Mouse (Mus musculus): ENCODE data around the gene 6030452D12Rik. TPM values are rescaled to one million over a fixed set of nuclear protein-coding genes. Genes with fewer than 3 reads are reported as not detected.

The 6030452D12Rik gene
- not detected in 2 replicates for polyA plus RNA-seq (2014; fragmentation: Nextera tagmentation; extraction: Ambion mirVana)

GRCm38 (mm10) chr8:106500018-106500685, at the start of gene 6030452D12Rik:
TSS of gene 6030452D12Rik (plus strand) at chr8:106500522.
- TF ChIP-seq CTCF (IDR thresholded peaks at IDR 0.05; ENCODE audit: low read depth) = no peak
- no peak for ATAC-seq (ENCODE audit: insufficient read depth)
- H3K9me3 ChIP-seq (ENCODE audit: low read depth, low read length) = no peaks in the 10 kb centered on the region
- no peak within 1 kb of the TSS for H3K9ac ChIP-seq
- WGBS = 43% methylated on average over 8 of the region's 8 CpGs
- H3K27ac ChIP-seq (ENCODE audit: low read depth) = no peak within 1 kb of the TSS
- H3K36me3 ChIP-seq (ENCODE audit: insufficient read depth) = no peaks in the 10 kb centered on the region
- peak; percentile 45 for DNase-seq
- no peak within 1 kb of the TSS for H3K4me2 ChIP-seq
- no peak within 1 kb of the TSS for H3K4me3 ChIP-seq (ENCODE audit: low read depth, low read length)
- H3K4me1 ChIP-seq (ENCODE audit: insufficient read depth) = no peaks in the 10 kb centered on the region
- H3K27me3 ChIP-seq (ENCODE audit: insufficient read depth, low read length) = no peaks in the 10 kb centered on the region

DNA sequence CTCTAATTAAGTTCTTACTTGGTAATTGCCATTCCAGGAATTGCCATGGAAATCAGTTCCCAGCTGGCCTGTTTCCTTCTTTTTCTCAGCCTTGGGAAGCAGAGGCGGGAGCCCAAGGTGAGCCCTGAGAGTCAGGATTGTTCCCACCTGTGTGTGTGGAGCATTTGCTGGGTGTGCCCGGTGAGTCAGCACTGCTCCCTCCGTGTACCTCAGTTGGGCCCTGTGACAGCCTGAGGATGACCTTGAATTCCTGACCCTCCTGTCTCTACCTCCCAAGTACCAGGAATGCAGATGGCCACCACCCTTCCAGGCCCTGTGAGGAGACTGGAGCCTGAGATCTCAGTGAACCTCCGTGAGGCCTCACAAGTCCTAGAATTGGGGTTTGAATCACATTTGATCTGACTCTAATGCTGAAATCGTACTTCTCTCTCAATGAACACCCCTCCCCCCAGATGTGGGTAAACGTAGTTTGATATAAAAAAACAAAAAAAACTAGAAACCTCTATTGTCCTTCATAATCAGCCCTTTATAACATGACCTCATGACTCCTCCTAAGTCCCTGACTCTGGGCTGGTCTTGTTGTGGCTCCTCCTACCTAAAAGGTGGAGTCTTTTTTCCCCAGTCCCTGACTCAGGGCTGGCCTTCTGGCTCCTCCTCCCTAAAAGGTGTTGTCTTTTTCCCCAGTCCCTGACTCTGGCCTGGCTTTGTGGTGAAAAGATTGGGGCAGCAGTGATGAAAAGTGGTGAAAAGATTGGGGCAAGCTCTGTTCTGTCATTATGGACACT, 48.8 kb upstream of the 6030452D12Rik start:
- Histone ChIP-seq H3K4me3 (ENCODE audit: low read depth, low read length) (no peak overlapping the region), H3K27ac (ENCODE audit: low read depth) (no peak overlapping the region), H3K4me2 (no peak overlapping the region), H3K27me3 (ENCODE audit: insufficient read depth, low read length) (no peaks in the 10 kb centered on the region), H3K9me3 (ENCODE audit: low read depth, low read length) (no peaks in the 10 kb centered on the region), H3K9ac (no peak overlapping the region), H3K36me3 (ENCODE audit: insufficient read depth) (no peaks in the 10 kb centered on the region), H3K4me1 (ENCODE audit: insufficient read depth) (no peaks in the 10 kb centered on the region)
- ATAC-seq (ENCODE audit: insufficient read depth) (no peak), DNase-seq (no peak)
- TF ChIP-seq CTCF (IDR thresholded peaks at IDR 0.05; ENCODE audit: low read depth) = no peak
- WGBS = 64% methylated on average over 6 of the region's 6 CpGs

DNA sequence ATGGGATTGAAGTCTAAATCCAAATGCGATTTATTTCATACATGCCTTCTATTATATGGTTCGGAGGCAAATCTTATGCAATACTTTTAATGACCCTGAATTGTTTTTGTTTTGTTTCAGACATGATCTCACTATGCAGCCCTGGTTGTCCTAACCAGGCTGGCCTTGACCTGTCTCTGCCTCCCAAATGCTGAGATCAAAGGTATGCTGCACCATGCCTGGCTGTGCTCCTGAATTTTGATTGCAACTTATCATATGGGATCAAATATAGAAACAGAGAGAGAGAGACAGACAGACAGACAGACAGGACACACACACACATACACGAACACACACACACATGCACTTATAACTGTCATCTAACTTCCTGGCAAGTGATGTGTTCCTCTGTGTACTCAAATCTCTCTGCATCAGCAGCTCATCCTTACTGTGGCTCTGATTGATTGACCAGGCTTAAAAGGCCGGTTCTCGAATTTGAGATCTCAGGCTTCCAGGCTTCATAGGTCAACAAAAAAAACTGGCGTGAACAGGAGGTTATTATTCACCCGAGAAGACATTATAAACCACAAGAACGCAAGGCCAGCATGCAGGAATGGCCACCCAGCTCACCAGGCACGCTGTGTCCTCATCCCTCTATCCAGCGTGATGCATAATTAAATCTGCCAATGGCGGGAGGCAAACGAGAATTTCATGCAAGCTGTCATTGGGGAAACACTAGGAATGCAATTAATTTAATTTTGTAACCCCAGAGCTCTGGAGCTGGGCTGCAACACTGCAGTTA, 47.4 kb upstream of the 6030452D12Rik start:
- DNase-seq (no peak), ATAC-seq (ENCODE audit: insufficient read depth) (no peak)
- TF ChIP-seq CTCF (IDR thresholded peaks at IDR 0.05; ENCODE audit: low read depth) = no peak
- no peaks in the 10 kb centered on the region for H3K27me3 ChIP-seq (ENCODE audit: insufficient read depth, low read length)
- H3K4me3 ChIP-seq (ENCODE audit: low read depth, low read length) = no peak overlapping the region
- H3K9ac ChIP-seq = no peak overlapping the region
- no peak overlapping the region for H3K27ac ChIP-seq (ENCODE audit: low read depth)
- 51% methylated on average over 12 of the region's 12 CpGs for WGBS
- no peaks in the 10 kb centered on the region for H3K4me1 ChIP-seq (ENCODE audit: insufficient read depth)
- no peaks in the 10 kb centered on the region for H3K36me3 ChIP-seq (ENCODE audit: insufficient read depth)
- no peak overlapping the region for H3K4me2 ChIP-seq
- H3K9me3 ChIP-seq (ENCODE audit: low read depth, low read length) = no peaks in the 10 kb centered on the region

DNA sequence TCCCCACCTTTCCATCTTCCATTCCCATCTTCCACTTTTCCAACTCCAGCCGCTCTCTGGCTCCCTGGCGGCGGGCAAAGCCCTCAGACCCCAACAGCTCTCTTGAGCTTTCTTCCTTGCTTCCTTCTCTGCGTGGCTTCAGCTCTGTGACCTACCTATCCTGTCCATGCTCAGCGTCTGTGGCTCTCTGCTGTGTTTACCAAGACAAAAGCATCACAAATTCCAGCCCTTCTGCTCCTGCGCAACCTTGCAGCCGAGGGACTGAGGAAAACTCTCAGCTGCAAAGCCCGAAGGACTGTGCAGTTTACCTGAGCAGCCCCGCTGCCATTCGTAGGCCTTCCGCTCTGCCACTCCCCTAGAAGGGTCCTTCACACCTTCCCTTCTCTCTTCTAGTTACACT, 46.3 kb upstream of the 6030452D12Rik start:
- H3K27ac ChIP-seq (ENCODE audit: low read depth) = no peak overlapping the region
- WGBS = 54% methylated on average over 11 of the region's 11 CpGs
- no peaks in the 10 kb centered on the region for H3K36me3 ChIP-seq (ENCODE audit: insufficient read depth)
- no peak overlapping the region for H3K4me3 ChIP-seq (ENCODE audit: low read depth, low read length)
- no peak overlapping the region for H3K9ac ChIP-seq
- H3K4me1 ChIP-seq (ENCODE audit: insufficient read depth) = no peaks in the 10 kb centered on the region
- H3K4me2 ChIP-seq = no peak overlapping the region
- no peaks in the 10 kb centered on the region for H3K27me3 ChIP-seq (ENCODE audit: insufficient read depth, low read length)
- ATAC-seq (ENCODE audit: insufficient read depth) = no peak
- no peak for TF ChIP-seq CTCF (IDR thresholded peaks at IDR 0.05; ENCODE audit: low read depth)
- no peaks in the 10 kb centered on the region for H3K9me3 ChIP-seq (ENCODE audit: low read depth, low read length)
- DNase-seq = peak; percentile 12

- Histone ChIP-seq H3K9me3 (ENCODE audit: low read depth, low read length) (no peaks in the 10 kb centered on the region), H3K4me3 (ENCODE audit: low read depth, low read length) (no peak overlapping the region), H3K9ac (no peak overlapping the region), H3K4me2 (no peak overlapping the region), H3K4me1 (ENCODE audit: insufficient read depth) (no peaks in the 10 kb centered on the region), H3K36me3 (ENCODE audit: insufficient read depth) (no peaks in the 10 kb centered on the region), H3K27ac (ENCODE audit: low read depth) (no peak overlapping the region), H3K27me3 (ENCODE audit: insufficient read depth, low read length) (no peaks in the 10 kb centered on the region)
- 49% methylated on average over 5 of the region's 5 CpGs for WGBS
- ATAC-seq (ENCODE audit: insufficient read depth) = no peak
- no peak for TF ChIP-seq CTCF (IDR thresholded peaks at IDR 0.05; ENCODE audit: low read depth)
- no peak for DNase-seq
These were observed 38.2 kb upstream of the 6030452D12Rik start for GRCm38 (mm10) chr8:106462131-106462530.

DNA sequence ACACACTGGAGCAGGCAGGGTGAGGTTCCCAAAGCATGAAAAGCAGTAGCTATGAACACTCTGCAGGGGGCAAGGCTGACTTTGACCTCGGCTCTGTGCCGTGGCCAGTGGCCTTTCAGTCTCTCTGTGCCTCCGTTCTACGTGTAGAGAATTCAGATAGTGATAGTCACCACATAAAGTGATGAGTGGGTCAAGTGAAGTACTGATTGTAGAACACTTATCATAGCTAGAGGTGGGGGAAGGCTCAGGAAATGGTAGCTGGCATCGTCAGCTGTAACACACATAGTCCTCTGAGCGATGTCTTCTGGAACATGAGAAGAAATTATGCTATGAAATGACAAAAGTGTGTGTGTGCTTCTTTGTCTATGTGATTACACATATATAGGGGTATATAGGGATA, 36.5 kb upstream of the 6030452D12Rik start:
- Histone ChIP-seq H3K4me2 (no peak overlapping the region), H3K4me3 (ENCODE audit: low read depth, low read length) (no peak overlapping the region), H3K27me3 (ENCODE audit: insufficient read depth, low read length) (no peaks in the 10 kb centered on the region), H3K9ac (no peak overlapping the region), H3K36me3 (ENCODE audit: insufficient read depth) (no peaks in the 10 kb centered on the region), H3K4me1 (ENCODE audit: insufficient read depth) (no peaks in the 10 kb centered on the region), H3K9me3 (ENCODE audit: low read depth, low read length) (no peaks in the 10 kb centered on the region), H3K27ac (ENCODE audit: low read depth) (no peak overlapping the region)
- no peak for TF ChIP-seq CTCF (IDR thresholded peaks at IDR 0.05; ENCODE audit: low read depth)
- ATAC-seq (ENCODE audit: insufficient read depth) (no peak), DNase-seq (no peak)
- WGBS = 72% methylated on average over 6 of the region's 6 CpGs

GRCm38 (mm10) chr8:106469485-106469884, 30.8 kb upstream of the 6030452D12Rik start:
- ATAC-seq (ENCODE audit: insufficient read depth) = no peak
- DNase-seq = no peak
- H3K9me3 ChIP-seq (ENCODE audit: low read depth, low read length) = no peaks in the 10 kb centered on the region
- no peaks in the 10 kb centered on the region for H3K4me1 ChIP-seq (ENCODE audit: insufficient read depth)
- 35% methylated on average over 7 of the region's 7 CpGs for WGBS
- no peak overlapping the region for H3K27ac ChIP-seq (ENCODE audit: low read depth)
- H3K4me2 ChIP-seq = no peak overlapping the region
- H3K27me3 ChIP-seq (ENCODE audit: insufficient read depth, low read length) = no peaks in the 10 kb centered on the region
- no peak overlapping the region for H3K9ac ChIP-seq
- no peak for TF ChIP-seq CTCF (IDR thresholded peaks at IDR 0.05; ENCODE audit: low read depth)
- H3K36me3 ChIP-seq (ENCODE audit: insufficient read depth) = no peaks in the 10 kb centered on the region
- no peak overlapping the region for H3K4me3 ChIP-seq (ENCODE audit: low read depth, low read length)

Data from lung, embryonic 14.5 days (tissue).